Mouse (Mus musculus) kidney, adult 9 months (tissue): ENCODE data around the gene D17Wsu92e.

Source experiments
- DNase-seq: peaks from one replicate; pipeline ENCODE4 v3.0.0; 2022

D17Wsu92e gene

DNA sequence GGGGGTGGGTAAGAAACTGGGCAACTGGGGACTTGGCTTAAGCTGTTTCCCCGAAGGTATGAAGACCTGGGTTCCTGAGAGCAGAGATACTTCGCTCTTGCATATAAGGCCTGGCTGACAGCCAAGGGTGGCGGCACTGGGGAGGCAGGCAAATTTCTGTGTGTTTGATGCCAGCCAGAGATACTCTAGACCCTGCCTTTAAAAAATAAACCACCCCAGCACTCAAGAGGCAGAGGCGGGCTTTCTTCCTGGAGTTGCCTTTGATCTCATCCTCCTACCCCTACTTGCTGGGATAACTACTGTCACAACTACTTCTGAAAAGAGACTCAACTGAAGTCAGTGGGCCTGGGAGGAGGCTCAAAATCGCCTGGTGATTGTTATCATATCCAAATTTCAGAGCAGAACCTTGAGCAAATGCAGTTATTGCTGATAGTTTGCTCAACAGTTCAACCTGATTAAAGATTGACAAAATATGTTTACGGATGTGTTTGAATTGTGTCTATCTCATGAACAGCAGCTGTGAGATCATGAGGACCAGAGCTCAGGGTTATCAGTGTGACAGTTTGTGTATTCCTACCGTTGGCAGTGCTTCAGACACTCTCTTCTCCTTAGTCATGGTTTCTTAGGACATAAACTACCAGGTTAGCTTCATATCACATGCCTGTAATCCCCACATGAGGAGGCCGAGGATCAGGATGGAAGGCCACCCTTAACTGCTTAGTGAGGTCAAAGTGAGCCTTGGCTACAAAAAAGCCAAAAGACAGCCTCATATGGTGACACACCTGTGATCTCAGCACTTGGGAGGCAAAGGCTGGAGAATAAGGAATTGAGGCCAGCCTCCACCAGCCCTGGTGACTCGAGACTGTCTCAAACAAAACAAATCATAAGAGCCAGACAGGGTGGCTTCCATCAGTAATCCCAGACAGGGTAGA lies 1.2 kb upstream of the D17Wsu92e start:
- DNase-seq, result peak; percentile 75

- peak; percentile 73 for DNase-seq
Measured at GRCm38 (mm10) chr17:27819971-27820567, 379 bp downstream of the D17Wsu92e start.

- no peak for DNase-seq
Measured at GRCm38 (mm10) chr17:27819521-27819970, 902 bp downstream of the D17Wsu92e start.

DNA sequence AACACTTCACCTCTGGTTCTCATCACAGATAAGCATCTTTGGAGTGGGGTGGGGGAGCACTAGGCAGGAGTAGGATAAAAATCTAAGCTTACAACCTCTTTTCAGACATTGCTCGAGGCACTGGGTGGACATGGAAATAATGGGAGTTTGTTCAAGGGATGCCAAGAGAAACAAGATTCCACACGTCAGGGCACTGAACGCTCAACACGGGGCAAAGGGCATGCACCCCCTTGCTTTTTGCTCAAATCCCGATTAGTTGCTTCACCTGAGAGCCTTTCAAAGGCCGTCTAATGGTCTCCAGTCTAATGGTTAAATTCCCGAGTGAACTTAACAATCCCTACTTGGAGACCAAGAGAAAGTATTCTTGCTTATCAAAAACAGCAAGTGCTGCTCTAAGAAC lies 1.4 kb downstream of the D17Wsu92e start:
- DNase-seq, result peak; percentile 47

GRCm38 (mm10) chr17:27814606-27815005 lies 5.8 kb downstream of the D17Wsu92e start:
- DNase-seq, result no peak

DNA sequence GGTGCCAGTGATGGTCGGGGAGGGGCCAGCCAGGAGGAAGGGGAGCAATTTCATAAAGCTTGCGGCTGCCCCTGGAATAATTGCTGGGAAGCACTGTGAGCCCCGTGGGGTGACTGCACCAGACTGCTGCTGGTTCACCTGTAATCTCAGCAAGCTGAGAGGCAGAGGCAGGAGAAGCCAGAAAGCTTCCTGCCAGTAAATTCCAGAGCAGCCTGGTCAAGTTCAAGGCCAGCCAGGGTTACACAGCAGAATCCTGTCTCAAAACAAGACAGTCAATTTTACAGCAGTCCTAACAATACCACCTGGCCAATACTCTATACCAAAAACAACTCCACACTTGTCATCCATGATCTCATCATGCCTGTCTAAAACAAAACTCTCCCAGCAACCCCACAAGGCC lies 8.5 kb downstream of the D17Wsu92e start:
- DNase-seq, result no peak

- DNase-seq, result no peak
Measured at GRCm38 (mm10) chr17:27810569-27811331, 9.7 kb downstream of the D17Wsu92e start.

GRCm38 (mm10) chr17:27807542-27808078 lies 12.8 kb downstream of the D17Wsu92e start:
- no peak for DNase-seq

GRCm38 (mm10) chr17:27804803-27805770 lies 15.4 kb downstream of the D17Wsu92e start:
- DNase-seq, result peak; percentile 71

DNA sequence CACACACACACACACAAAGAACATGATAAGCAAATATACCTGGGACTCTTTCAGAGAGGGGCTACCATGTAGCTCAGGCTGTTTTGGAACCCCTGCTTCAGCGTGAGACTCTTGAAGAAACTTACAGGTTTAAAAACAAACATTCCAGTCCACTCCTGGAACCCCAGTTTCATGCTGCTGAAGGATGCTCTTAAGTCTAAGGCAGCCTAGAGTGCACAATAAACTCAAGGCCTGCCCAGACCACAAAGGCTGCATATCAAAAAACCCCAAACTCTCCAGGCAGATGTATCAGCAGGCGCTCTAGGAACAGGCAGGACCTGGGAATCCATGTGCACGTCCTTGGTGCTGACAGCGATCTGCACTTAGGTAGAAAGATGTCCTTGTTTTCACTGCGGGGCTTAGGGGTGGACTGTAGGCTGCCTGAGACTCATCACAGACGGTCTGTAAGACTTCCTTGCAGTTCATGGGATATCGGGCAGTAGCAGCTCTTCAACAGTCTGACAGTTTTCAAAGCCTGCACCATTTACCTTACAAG lies 16.2 kb downstream of the D17Wsu92e start:
- DNase-seq, result no peak

DNA sequence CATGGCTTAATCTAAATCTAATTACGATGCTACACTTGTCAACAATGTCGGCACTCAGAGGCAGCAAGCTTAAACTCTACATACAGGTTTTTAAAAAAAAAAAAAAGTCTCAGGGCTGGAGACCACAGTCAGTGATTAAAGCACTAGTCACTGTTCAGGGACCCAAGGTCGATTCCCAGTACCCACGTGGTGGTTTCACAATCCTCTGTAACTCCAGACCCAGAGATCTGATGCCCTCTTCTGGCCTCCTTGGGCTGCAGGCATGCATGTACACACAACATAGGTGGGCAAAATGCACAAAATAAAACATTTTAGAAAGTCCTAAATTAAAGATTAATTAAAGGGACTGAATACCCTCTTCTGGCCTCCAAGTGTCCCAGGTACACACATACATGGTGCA lies 16.7 kb downstream of the D17Wsu92e start:
- no peak for DNase-seq

DNA sequence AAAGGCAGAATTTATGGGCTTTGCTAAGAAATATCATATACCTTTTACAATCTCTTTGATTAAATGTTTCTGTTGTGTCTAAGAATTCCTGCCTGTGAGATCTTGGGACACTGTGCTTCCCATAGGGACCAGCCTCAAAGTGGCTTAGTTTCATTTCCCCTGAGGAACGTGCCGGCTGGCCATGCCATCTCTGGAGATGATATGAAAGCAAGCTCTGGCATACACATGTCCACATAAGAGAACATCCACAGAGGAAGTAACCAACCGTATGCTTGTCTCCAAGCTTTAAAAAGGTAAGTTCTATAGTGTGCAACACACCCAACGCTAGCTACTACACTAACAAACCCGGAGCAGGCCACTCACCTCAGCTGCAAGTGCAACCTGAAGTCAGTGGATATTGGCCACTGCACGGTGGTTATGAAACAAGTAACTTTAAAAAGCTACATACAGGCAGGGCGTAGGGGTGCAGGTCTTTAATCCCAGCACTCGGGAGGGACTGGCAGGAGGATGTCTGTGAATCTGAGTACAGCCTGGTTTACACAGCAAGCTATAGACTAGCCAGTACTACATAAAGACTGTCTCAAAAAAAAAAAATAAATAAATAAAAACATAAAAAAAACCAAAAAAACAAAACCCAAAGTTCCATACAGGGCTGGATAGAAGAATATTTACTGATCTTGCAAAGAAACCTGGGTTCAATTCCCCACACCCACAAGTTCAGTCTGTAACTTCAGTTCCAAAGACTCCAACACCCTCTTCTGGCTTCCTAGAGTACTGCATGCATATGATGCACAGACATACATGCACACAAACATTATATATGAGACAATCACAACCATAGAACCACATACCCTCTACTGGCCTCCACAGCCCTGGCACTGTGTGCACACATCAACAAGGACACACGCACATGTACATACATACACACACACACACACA lies 19.5 kb downstream of the D17Wsu92e start:
- DNase-seq, result peak; percentile 38

- DNase-seq, result peak; percentile 78
Measured at GRCm38 (mm10) chr17:27799771-27800584, 20.5 kb downstream of the D17Wsu92e start.

- peak; percentile 52 for DNase-seq
Measured at GRCm38 (mm10) chr17:27797341-27797872, 23.0 kb downstream of the D17Wsu92e start.

- peak; percentile 60 for DNase-seq
Measured at GRCm38 (mm10) chr17:27796780-27797179, 23.7 kb downstream of the D17Wsu92e start.

- peak; percentile 88 for DNase-seq
Measured at GRCm38 (mm10) chr17:27793144-27793543, 27.3 kb downstream of the D17Wsu92e start.

GRCm38 (mm10) chr17:27792516-27792915 lies 27.9 kb downstream of the D17Wsu92e start:
- DNase-seq, result no peak

GRCm38 (mm10) chr17:27791556-27791955 lies 28.9 kb downstream of the D17Wsu92e start:
- peak; percentile 79 for DNase-seq

DNA sequence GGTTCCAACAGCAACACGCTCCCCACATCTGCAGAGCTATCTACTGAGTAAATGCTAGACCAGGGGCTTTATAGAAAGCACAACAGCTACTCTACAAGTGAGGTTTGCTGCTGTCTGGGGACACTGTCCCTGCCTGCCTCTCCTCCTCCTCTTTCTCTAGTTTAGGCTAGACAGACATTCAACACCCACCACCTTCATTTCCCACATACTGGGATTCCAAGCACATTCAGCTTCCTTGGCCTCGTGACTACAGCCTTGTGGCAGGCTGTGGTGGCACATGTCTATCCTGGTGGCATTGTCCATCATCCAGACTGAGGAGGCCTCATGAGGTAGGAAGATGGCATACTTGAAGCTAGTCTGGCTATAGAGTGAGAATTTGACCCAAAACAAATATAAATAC lies 29.5 kb downstream of the D17Wsu92e start:
- no peak for DNase-seq
